Mouse (Mus musculus): Measurements from ENCODE around the gene Afap1.

Afap1 gene

GRCm38 (mm10) chr5:35989986-35990735, 97.0 kb downstream of the Afap1 start:
- Histone ChIP-seq H3K36me3 (ENCODE audit: insufficient read depth, low read length) (no peaks in the 10 kb centered on the region), H3K9me3 (ENCODE audit: low read length) (no peaks in the 10 kb centered on the region), H3K27me3 (ENCODE audit: insufficient read depth, low read length) (no peaks in the 10 kb centered on the region), H3K4me3 (replicated peaks; ENCODE audit: low read length) (peak overlapping the region; percentile 21; the same call in 1 of the 2 replicates), H3K4me1 (replicated peaks; ENCODE audit: low read depth, low read length) (peaks cover 49% of the 10 kb centered on the region)
- TF ChIP-seq CTCF (conservative IDR thresholded peaks at IDR 0.05; ENCODE audit: low read length): no peak
- no peak for TF ChIP-seq POU5F1 (IDR thresholded peaks at IDR 0.05; ENCODE audit: borderline replicate concordance, low read length)
- no peak for TF ChIP-seq NANOG (IDR thresholded peaks at IDR 0.05; ENCODE audit: borderline replicate concordance, low read length)

- Histone ChIP-seq H3K9me3 (ENCODE audit: low read length) (no peaks in the 10 kb centered on the region), H3K36me3 (ENCODE audit: insufficient read depth, low read length) (no peaks in the 10 kb centered on the region), H3K27me3 (ENCODE audit: insufficient read depth, low read length) (peaks cover 4% of the 10 kb centered on the region; the same call in 1 of the 2 replicates), H3K4me1 (replicated peaks; ENCODE audit: low read depth, low read length) (no peaks in the 10 kb centered on the region), H3K4me3 (replicated peaks; ENCODE audit: low read length) (no peak overlapping the region)
- TF ChIP-seq NANOG (IDR thresholded peaks at IDR 0.05; ENCODE audit: borderline replicate concordance, low read length): no peak
- TF ChIP-seq POU5F1 (IDR thresholded peaks at IDR 0.05; ENCODE audit: borderline replicate concordance, low read length): no peak
- TF ChIP-seq CTCF (conservative IDR thresholded peaks at IDR 0.05; ENCODE audit: low read length): no peak
Observed at GRCm38 (mm10) chr5:36003797-36004196, 110.7 kb downstream of the Afap1 start.

GRCm38 (mm10) chr5:36006106-36006505, 113.0 kb downstream of the Afap1 start:
- no peak for TF ChIP-seq CTCF (conservative IDR thresholded peaks at IDR 0.05; ENCODE audit: low read length)
- no peak for TF ChIP-seq POU5F1 (IDR thresholded peaks at IDR 0.05; ENCODE audit: borderline replicate concordance, low read length)
- TF ChIP-seq NANOG (IDR thresholded peaks at IDR 0.05; ENCODE audit: borderline replicate concordance, low read length): no peak
- no peaks in the 10 kb centered on the region for H3K27me3 ChIP-seq (ENCODE audit: insufficient read depth, low read length)
- H3K4me3 ChIP-seq (replicated peaks; ENCODE audit: low read length): no peak overlapping the region
- no peaks in the 10 kb centered on the region for H3K36me3 ChIP-seq (ENCODE audit: insufficient read depth, low read length)
- 0 out of 2 replicates have a peak, but pooled peaks cover 2% of the 10 kb centered on the region for H3K4me1 ChIP-seq (replicated peaks; ENCODE audit: low read depth, low read length)
- H3K9me3 ChIP-seq (ENCODE audit: low read length): no peaks in the 10 kb centered on the region

- no peaks in the 10 kb centered on the region for H3K36me3 ChIP-seq (ENCODE audit: insufficient read depth, low read length)
- H3K27me3 ChIP-seq (ENCODE audit: insufficient read depth, low read length): no peaks in the 10 kb centered on the region
- no peak for TF ChIP-seq NANOG (IDR thresholded peaks at IDR 0.05; ENCODE audit: borderline replicate concordance, low read length)
- TF ChIP-seq CTCF (conservative IDR thresholded peaks at IDR 0.05; ENCODE audit: low read length): no peak
- no peak for TF ChIP-seq POU5F1 (IDR thresholded peaks at IDR 0.05; ENCODE audit: borderline replicate concordance, low read length)
- H3K4me3 ChIP-seq (replicated peaks; ENCODE audit: low read length): no peak overlapping the region
- H3K9me3 ChIP-seq (ENCODE audit: low read length): no peaks in the 10 kb centered on the region
- 0 out of 2 replicates have a peak, but pooled peaks cover 2% of the 10 kb centered on the region for H3K4me1 ChIP-seq (replicated peaks; ENCODE audit: low read depth, low read length)
Observed at GRCm38 (mm10) chr5:36006586-36006985, 113.5 kb downstream of the Afap1 start.

GRCm38 (mm10) chr5:36007649-36008048, 114.5 kb downstream of the Afap1 start:
- TF ChIP-seq CTCF (conservative IDR thresholded peaks at IDR 0.05; ENCODE audit: low read length): no peak
- TF ChIP-seq NANOG (IDR thresholded peaks at IDR 0.05; ENCODE audit: borderline replicate concordance, low read length): no peak
- no peak for TF ChIP-seq POU5F1 (IDR thresholded peaks at IDR 0.05; ENCODE audit: borderline replicate concordance, low read length)
- H3K9me3 ChIP-seq (ENCODE audit: low read length): no peaks in the 10 kb centered on the region

GRCm38 (mm10) chr5:36009405-36009804, 116.3 kb downstream of the Afap1 start:
- Histone ChIP-seq H3K27me3 (ENCODE audit: insufficient read depth, low read length) (no peaks in the 10 kb centered on the region), H3K9me3 (ENCODE audit: low read length) (no peaks in the 10 kb centered on the region), H3K4me1 (replicated peaks; ENCODE audit: low read depth, low read length) (0 out of 2 replicates have a peak, but pooled peaks cover 2% of the 10 kb centered on the region), H3K36me3 (ENCODE audit: insufficient read depth, low read length) (no peaks in the 10 kb centered on the region), H3K4me3 (replicated peaks; ENCODE audit: low read length) (no peak overlapping the region)
- no peak for TF ChIP-seq POU5F1 (IDR thresholded peaks at IDR 0.05; ENCODE audit: borderline replicate concordance, low read length)
- TF ChIP-seq NANOG (IDR thresholded peaks at IDR 0.05; ENCODE audit: borderline replicate concordance, low read length): no peak
- no peak for TF ChIP-seq CTCF (conservative IDR thresholded peaks at IDR 0.05; ENCODE audit: low read length)

More at GRCm38 (mm10) chr5:36007649-36008048, 114.5 kb downstream of the Afap1 start:
- Histone ChIP-seq H3K4me3 (replicated peaks; ENCODE audit: low read length) (no peak overlapping the region), H3K4me1 (replicated peaks; ENCODE audit: low read depth, low read length) (0 out of 2 replicates have a peak, but pooled peaks cover 2% of the 10 kb centered on the region), H3K36me3 (ENCODE audit: insufficient read depth, low read length) (no peaks in the 10 kb centered on the region), H3K27me3 (ENCODE audit: insufficient read depth, low read length) (no peaks in the 10 kb centered on the region)

GRCm38 (mm10) chr5:36018366-36018765, 125.2 kb downstream of the Afap1 start:
- TF ChIP-seq POU5F1 (IDR thresholded peaks at IDR 0.05; ENCODE audit: borderline replicate concordance, low read length) (no peak), NANOG (IDR thresholded peaks at IDR 0.05; ENCODE audit: borderline replicate concordance, low read length) (no peak), CTCF (conservative IDR thresholded peaks at IDR 0.05; ENCODE audit: low read length) (peak; percentile 85)
- Histone ChIP-seq H3K4me3 (replicated peaks; ENCODE audit: low read length) (no peak overlapping the region), H3K27me3 (ENCODE audit: insufficient read depth, low read length) (no peaks in the 10 kb centered on the region), H3K4me1 (replicated peaks; ENCODE audit: low read depth, low read length) (no peaks in the 10 kb centered on the region), H3K36me3 (ENCODE audit: insufficient read depth, low read length) (no peaks in the 10 kb centered on the region), H3K9me3 (ENCODE audit: low read length) (no peaks in the 10 kb centered on the region)

- TF ChIP-seq POU5F1 (IDR thresholded peaks at IDR 0.05; ENCODE audit: borderline replicate concordance, low read length) (no peak), CTCF (conservative IDR thresholded peaks at IDR 0.05; ENCODE audit: low read length) (no peak), NANOG (IDR thresholded peaks at IDR 0.05; ENCODE audit: borderline replicate concordance, low read length) (no peak)
- H3K4me1 ChIP-seq (replicated peaks; ENCODE audit: low read depth, low read length): no peaks in the 10 kb centered on the region
- no peaks in the 10 kb centered on the region for H3K9me3 ChIP-seq (ENCODE audit: low read length)
- no peaks in the 10 kb centered on the region for H3K36me3 ChIP-seq (ENCODE audit: insufficient read depth, low read length)
- no peaks in the 10 kb centered on the region for H3K27me3 ChIP-seq (ENCODE audit: insufficient read depth, low read length)
- no peak overlapping the region for H3K4me3 ChIP-seq (replicated peaks; ENCODE audit: low read length)
Observed at GRCm38 (mm10) chr5:36021091-36021490, 128.0 kb downstream of the Afap1 start.

All from E14TG2a.4 (cell line).